Mouse (Mus musculus): ENCODE measurements around the gene Maml2. TPM values are rescaled to one million over a fixed set of nuclear protein-coding genes. Genes with fewer than 3 reads are reported as not detected.

Gene Maml2
- polyA plus RNA-seq, 1 experiment from 2014 or later, result 10.0 TPM

DNA sequence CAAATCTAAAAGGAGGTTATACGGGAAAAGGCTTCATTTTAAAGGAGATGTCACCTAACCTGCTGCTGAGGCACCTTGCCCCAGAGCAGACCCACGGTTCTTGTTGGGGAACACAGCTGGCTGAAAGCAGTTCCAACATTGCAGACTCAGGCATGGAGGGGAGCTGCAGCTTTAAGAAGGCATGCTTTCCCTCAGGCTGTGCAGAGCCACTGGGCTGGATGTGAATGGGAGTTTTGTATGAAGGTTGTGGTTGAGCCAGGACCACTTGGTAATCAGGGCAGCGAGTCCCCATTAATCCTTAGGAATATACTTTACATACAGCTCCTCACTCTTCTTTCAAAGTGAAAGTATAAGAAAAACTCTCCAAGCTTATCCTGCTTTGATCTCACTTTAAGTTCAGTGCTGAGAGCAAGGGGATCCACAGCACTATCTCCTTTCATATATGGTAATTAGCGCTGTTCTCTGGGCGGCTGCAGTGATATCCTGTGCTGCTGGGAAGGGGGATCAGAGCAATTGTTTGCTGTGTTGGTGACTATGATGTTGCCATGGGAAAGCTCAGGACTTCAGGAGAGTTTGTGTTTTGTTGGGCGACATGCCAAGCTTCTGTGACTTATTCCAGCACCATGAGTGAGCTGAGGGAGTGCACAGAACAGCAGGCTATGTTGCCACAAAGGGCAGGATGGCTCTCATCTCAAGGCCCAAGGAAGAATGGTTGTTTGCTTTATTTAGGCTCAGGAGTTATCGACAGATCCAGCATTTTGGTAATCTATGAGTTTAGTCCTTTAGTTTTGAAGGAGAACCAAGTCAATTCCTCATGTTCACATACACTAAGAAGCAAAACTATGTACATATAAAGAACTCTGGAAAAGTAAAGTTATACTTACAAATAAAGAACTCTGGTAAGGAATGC, 127.5 kb downstream of the Maml2 start:
- 18% methylated on average over 7 of the region's 7 CpGs for WGBS
- 0 out of 2 replicates have a peak overlapping the region, but pooled peaks have one; percentile 1 for H3K4me3 ChIP-seq (replicated peaks; ENCODE audit: low read depth, low read length)
- peaks cover 24% of the 10 kb centered on the region for H3K4me1 ChIP-seq (replicated peaks; ENCODE audit: insufficient read depth, low read length)
- no peaks in the 10 kb centered on the region for H3K27me3 ChIP-seq (ENCODE audit: insufficient read depth, low read length)
- peak; percentile 93 for ATAC-seq (replicated peaks; ENCODE audit: low FRiP score, low read depth)
- no peaks in the 10 kb centered on the region for H3K9me3 ChIP-seq (replicated peaks; ENCODE audit: low read length)
- peak overlapping the region; percentile 74 for H3K27ac ChIP-seq
- H3K4me2 ChIP-seq (ENCODE audit: low read length), result peak overlapping the region; percentile 53
- DNase-seq (ENCODE audit: low spot score), result peak; percentile 93
- H3K36me3 ChIP-seq (ENCODE audit: insufficient read depth, low read length), result no peaks in the 10 kb centered on the region
- TF ChIP-seq CTCF (IDR thresholded peaks at IDR 0.05; ENCODE audit: low read depth), result no peak
- H3K9ac ChIP-seq (ENCODE audit: low read depth, low read length), result peak overlapping the region; percentile 40; the same call in 1 of the 2 replicates

DNA sequence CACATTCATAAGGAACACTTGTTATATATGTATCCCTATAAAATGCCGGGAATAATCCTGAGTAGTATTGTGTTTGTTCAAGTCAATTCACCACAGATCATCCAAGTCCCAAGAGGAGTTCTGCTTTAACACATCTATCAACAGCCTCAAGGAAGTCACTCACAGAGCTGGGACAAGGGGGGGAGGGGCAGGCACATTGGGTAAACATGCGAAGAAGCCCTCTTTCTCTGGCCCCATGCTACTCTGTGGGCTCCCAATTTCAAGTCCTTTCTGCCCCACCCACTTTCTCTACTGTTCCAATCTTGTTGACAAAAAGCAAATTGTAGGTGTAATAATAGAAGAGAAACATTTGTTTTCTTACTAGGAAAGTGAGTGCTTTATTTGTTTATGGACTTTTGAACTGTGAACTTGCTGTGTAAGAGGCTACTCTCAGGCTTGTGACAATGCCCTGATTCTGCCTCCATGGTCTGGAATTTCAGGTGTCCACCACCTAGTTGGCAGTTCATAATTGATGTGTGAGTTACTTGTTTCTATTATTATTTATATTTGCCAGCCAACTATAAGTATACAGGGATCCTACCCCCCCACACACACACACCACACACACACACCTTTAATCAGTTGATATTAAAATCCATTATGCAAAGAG, 131.8 kb downstream of the Maml2 start:
- no peak for TF ChIP-seq CTCF (IDR thresholded peaks at IDR 0.05; ENCODE audit: low read depth)
- no peak overlapping the region for H3K9ac ChIP-seq (ENCODE audit: low read depth, low read length)
- peaks cover 24% of the 10 kb centered on the region for H3K4me1 ChIP-seq (replicated peaks; ENCODE audit: insufficient read depth, low read length)
- WGBS, result 59% methylated on average over 2 of the region's 2 CpGs
- no peaks in the 10 kb centered on the region for H3K27me3 ChIP-seq (ENCODE audit: insufficient read depth, low read length)
- H3K4me2 ChIP-seq (ENCODE audit: low read length), result no peak overlapping the region
- H3K9me3 ChIP-seq (replicated peaks; ENCODE audit: low read length), result no peaks in the 10 kb centered on the region
- H3K36me3 ChIP-seq (ENCODE audit: insufficient read depth, low read length), result no peaks in the 10 kb centered on the region
- H3K27ac ChIP-seq, result no peak overlapping the region
- DNase-seq (ENCODE audit: low spot score) (no peak), ATAC-seq (replicated peaks; ENCODE audit: low FRiP score, low read depth) (no peak)
- H3K4me3 ChIP-seq (replicated peaks; ENCODE audit: low read depth, low read length), result no peak overlapping the region

DNA sequence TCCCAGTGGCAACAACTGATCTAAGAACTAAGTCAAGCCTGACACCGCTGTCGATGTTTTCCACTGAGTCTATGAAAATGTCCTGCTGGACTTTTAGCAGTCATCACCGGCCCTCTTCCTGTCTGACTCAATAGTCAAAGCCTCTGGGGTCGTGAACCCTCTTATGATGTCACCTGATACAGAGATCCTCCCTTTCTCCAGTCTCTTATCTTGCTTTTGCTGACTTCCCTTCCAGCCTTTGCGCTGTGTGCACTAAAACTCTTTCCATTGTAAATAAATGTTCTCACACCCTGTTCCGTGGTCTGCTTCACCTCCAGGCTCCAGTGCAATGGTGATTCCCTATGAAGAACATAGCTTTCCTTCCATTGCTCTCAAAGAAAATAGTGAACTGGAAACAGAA, 132.5 kb downstream of the Maml2 start:
- 47% methylated on average over 6 of the region's 6 CpGs for WGBS

DNA sequence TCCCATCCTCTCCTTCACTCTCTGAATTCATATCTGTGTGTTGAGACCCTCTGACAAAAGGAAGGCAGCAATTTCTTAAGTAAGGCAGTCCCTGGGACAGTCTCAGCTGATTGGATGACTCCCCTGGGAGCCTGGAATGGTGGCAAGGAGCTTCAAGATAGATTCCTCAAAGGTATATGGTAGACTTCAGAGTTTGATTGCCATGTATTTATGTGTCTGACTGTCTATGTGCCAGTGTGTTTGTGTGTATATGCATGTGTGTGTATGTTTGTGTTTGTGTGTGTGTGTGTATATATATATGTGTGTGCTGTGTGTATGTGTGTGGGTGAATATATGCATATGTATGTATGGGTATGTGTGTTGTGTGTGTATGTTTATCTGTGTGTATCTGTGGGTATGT, 133.0 kb downstream of the Maml2 start:
- H3K27me3 ChIP-seq (ENCODE audit: insufficient read depth, low read length), result no peaks in the 10 kb centered on the region
- H3K4me1 ChIP-seq (replicated peaks; ENCODE audit: insufficient read depth, low read length), result peaks cover 14% of the 10 kb centered on the region; the same call in 1 of the 2 replicates
- ATAC-seq (replicated peaks; ENCODE audit: low FRiP score, low read depth), result no peak
- H3K36me3 ChIP-seq (ENCODE audit: insufficient read depth, low read length), result no peaks in the 10 kb centered on the region
- DNase-seq (ENCODE audit: low spot score), result no peak
- no peaks in the 10 kb centered on the region for H3K9me3 ChIP-seq (replicated peaks; ENCODE audit: low read length)
- H3K9ac ChIP-seq (ENCODE audit: low read depth, low read length), result no peak overlapping the region
- no peak overlapping the region for H3K4me3 ChIP-seq (replicated peaks; ENCODE audit: low read depth, low read length)
- no peak overlapping the region for H3K4me2 ChIP-seq (ENCODE audit: low read length)
- no peak overlapping the region for H3K27ac ChIP-seq
- TF ChIP-seq CTCF (IDR thresholded peaks at IDR 0.05; ENCODE audit: low read depth), result no peak

More for the DNA sequence above, 132.5 kb downstream of the Maml2 start:
- DNase-seq (ENCODE audit: low spot score) (peak; percentile 31), ATAC-seq (replicated peaks; ENCODE audit: low FRiP score, low read depth) (no peak)
- H3K4me3 ChIP-seq (replicated peaks; ENCODE audit: low read depth, low read length), result no peak overlapping the region
- no peaks in the 10 kb centered on the region for H3K27me3 ChIP-seq (ENCODE audit: insufficient read depth, low read length)
- no peak for TF ChIP-seq CTCF (IDR thresholded peaks at IDR 0.05; ENCODE audit: low read depth)
- no peaks in the 10 kb centered on the region for H3K9me3 ChIP-seq (replicated peaks; ENCODE audit: low read length)
- H3K9ac ChIP-seq (ENCODE audit: low read depth, low read length), result no peak overlapping the region
- H3K4me2 ChIP-seq (ENCODE audit: low read length), result no peak overlapping the region
- no peaks in the 10 kb centered on the region for H3K36me3 ChIP-seq (ENCODE audit: insufficient read depth, low read length)
- H3K27ac ChIP-seq, result no peak overlapping the region
- H3K4me1 ChIP-seq (replicated peaks; ENCODE audit: insufficient read depth, low read length), result peaks cover 18% of the 10 kb centered on the region; the same call in 1 of the 2 replicates

DNA sequence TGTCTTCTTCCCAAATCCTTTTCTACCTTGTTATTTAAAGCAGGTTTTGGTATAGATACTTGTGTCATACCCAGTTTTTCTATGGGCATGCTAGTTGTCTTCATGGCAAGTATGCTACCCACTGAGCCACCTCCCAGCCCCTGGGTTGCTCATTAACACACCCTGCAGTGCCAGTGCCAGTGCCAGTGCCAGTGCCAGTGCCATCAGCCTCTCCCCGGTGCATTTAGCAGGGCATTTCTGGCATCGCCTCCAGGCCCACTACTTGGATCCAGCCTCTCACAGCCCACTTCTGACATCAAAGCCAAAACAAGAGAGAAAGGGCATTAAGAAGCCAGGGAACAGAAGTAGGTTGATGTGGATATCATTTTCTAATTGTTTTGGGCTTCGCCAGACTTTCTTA, 133.9 kb downstream of the Maml2 start:
- ATAC-seq (replicated peaks; ENCODE audit: low FRiP score, low read depth) (no peak), DNase-seq (ENCODE audit: low spot score) (no peak)
- Histone ChIP-seq H3K4me3 (replicated peaks; ENCODE audit: low read depth, low read length) (no peak overlapping the region), H3K27me3 (ENCODE audit: insufficient read depth, low read length) (no peaks in the 10 kb centered on the region), H3K9me3 (replicated peaks; ENCODE audit: low read length) (no peaks in the 10 kb centered on the region), H3K36me3 (ENCODE audit: insufficient read depth, low read length) (no peaks in the 10 kb centered on the region), H3K4me1 (replicated peaks; ENCODE audit: insufficient read depth, low read length) (0 out of 2 replicates have a peak, but pooled peaks cover 5% of the 10 kb centered on the region), H3K4me2 (ENCODE audit: low read length) (no peak overlapping the region), H3K9ac (ENCODE audit: low read depth, low read length) (no peak overlapping the region), H3K27ac (no peak overlapping the region)
- no peak for TF ChIP-seq CTCF (IDR thresholded peaks at IDR 0.05; ENCODE audit: low read depth)
- WGBS, result 96% methylated on average over 3 of the region's 3 CpGs

DNA sequence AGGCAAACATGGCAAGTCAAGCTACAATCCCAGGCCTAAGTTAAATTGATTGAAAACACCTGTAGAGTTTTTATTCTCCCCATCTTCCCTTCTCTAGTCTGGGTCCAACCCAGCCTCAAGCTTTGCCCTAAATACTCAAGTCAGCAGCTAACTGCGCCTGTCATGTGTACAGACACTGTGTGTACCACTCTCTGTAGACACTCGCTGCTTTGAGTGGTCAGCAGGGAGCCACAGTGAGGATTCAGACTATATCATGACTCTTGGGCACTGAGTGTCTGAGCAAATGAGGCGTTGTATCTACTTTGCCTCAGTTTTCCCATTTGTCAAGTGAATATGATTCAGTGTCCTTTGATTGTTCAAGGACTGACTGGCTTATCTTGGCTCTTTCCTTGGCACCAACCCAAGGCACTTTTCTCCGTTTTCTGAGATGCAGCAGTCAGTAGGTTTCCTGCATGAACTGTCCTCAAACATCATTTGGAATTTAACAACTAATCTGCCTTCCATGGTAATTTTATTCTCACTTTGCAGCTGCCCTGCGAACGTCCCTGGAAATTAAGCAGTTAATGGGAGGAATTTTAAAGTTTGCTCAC, 135.8 kb downstream of the Maml2 start:
- H3K27me3 ChIP-seq (ENCODE audit: insufficient read depth, low read length), result no peaks in the 10 kb centered on the region
- no peak for TF ChIP-seq CTCF (IDR thresholded peaks at IDR 0.05; ENCODE audit: low read depth)
- no peak overlapping the region for H3K4me3 ChIP-seq (replicated peaks; ENCODE audit: low read depth, low read length)
- 0 out of 2 replicates have a peak, but pooled peaks cover 3% of the 10 kb centered on the region for H3K9me3 ChIP-seq (replicated peaks; ENCODE audit: low read length)
- no peak overlapping the region for H3K9ac ChIP-seq (ENCODE audit: low read depth, low read length)
- no peak overlapping the region for H3K27ac ChIP-seq
- no peak for ATAC-seq (replicated peaks; ENCODE audit: low FRiP score, low read depth)
- H3K4me1 ChIP-seq (replicated peaks; ENCODE audit: insufficient read depth, low read length), result no peaks in the 10 kb centered on the region
- no peaks in the 10 kb centered on the region for H3K36me3 ChIP-seq (ENCODE audit: insufficient read depth, low read length)
- no peak overlapping the region for H3K4me2 ChIP-seq (ENCODE audit: low read length)
- 78% methylated on average over 6 of the region's 6 CpGs for WGBS
- DNase-seq (ENCODE audit: low spot score), result no peak
